Mouse (Mus musculus): Measurements from ENCODE around the gene Mdm1.
"Not testable (repeated sequence)": the region's sequence is repeated elsewhere in the genome, so short reads cannot be mapped to it uniquely, and the experiment has no call there.

Mdm1 gene

DNA sequence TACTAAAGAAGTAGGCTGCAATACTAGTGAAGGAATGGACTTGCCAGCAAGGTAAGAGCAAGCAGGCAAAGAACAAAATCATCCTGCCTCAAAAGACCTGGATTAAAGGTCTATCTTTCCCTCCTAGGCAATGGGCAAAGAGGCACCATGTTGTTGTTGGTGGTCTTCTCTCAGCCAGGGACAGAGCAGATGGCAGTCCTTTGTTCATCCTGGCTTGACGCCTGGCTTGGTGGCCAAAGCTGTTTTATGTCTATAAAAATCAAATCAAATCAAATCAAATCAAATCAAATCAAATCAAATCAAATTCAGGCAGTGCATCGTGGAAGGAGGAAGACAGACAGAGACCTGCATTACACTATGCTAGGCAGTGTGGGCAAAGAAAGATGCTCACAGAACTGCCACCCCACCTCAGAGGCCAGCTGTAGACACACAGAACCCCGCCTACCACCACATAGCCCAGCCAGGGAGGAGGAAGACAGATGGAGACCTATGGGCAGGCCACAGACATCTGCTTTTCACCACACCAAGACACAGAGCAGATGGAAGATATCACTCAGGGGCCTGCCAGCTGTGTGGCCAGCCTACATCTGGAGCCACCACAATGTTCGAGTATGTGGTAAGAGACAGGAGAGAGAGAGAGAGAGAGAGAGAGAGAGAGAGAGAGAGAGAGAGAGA, 74.2 kb downstream of the Mdm1 start:
- not testable (repeated sequence) for DNase-seq (ENCODE audit: low spot score in 2 of 2)
